Mouse (Mus musculus) lung, postnatal 0 days (tissue): Measurements from ENCODE around the gene Pi16. TPM values are rescaled to one million over a fixed set of nuclear protein-coding genes. Genes with fewer than 3 reads are reported as not detected.

ENCODE experiments used
- ATAC-seq: fragments of 200-750 bp; cut with Nextera tagmentation; 2 replicates; pipeline ENCODE4 v1.8.0; 2017; ENCODE audit warnings: moderate library complexity
- DNase-seq: peaks from one replicate; pipeline ENCODE4 v3.0.0-alpha.2; 2016; ENCODE audit warnings: low spot score
- H3K27ac ChIP-seq: fragments of 300-500 bp; sonication (generic); 2 replicates; pipeline ENCODE4 v1.5.1; 2014; ENCODE audit warnings: antibody characterized with exemption, mild to moderate bottlenecking, low read length, mixed read lengths
- H3K27me3 ChIP-seq: fragments of 300-500 bp; sonication (generic); replicated peaks from 2 replicates; pipeline ENCODE4 v1.6.1; 2014; ENCODE audit warnings: low read length, mixed read lengths; ENCODE audit not compliant: insufficient read depth
- H3K36me3 ChIP-seq: fragments of 300-500 bp; sonication (generic); 2 replicates; pipeline ENCODE4 v1.6.1; 2014; ENCODE audit warnings: low read length, mixed read lengths; ENCODE audit not compliant: insufficient read depth
- H3K4me1 ChIP-seq: fragments of 300-500 bp; sonication (generic); 2 replicates; pipeline ENCODE4 v1.6.1; 2014; ENCODE audit warnings: antibody characterized with exemption, low read depth, low read length, mixed read lengths; ENCODE audit not compliant: insufficient read depth
- H3K4me2 ChIP-seq: fragments of 300-500 bp; sonication (generic); replicated peaks from 2 replicates; pipeline ENCODE4 v1.6.1; 2014; ENCODE audit warnings: low read depth, mild to moderate bottlenecking, low read length, moderate library complexity, mixed read lengths
- H3K4me3 ChIP-seq: fragments of 300-500 bp; sonication (generic); 2 replicates; pipeline ENCODE4 v1.5.1; 2014; ENCODE audit warnings: low read depth, low read length
- H3K9ac ChIP-seq: fragments of 300-500 bp; sonication (generic); replicated peaks from 2 replicates; pipeline ENCODE4 v1.6.1; 2014; ENCODE audit warnings: low read depth, mild to moderate bottlenecking
- H3K9me3 ChIP-seq: fragments of 300-500 bp; sonication (generic); 2 replicates; pipeline ENCODE4 v1.6.1; 2016; ENCODE audit warnings: low read length, mixed read lengths
- CTCF ChIP-seq: IDR thresholded peaks from 2 replicates; pipeline ENCODE4 v1.5.1; 2016; ENCODE audit warnings: antibody characterized with exemption, mild to moderate bottlenecking
- EP300 ChIP-seq: IDR thresholded peaks from 2 replicates; pipeline ENCODE4 v1.6.1; 2016; ENCODE audit warnings: antibody characterized with exemption, mild to moderate bottlenecking, control low read depth
- WGBS: fragments of 180-500 bp; shearing (Covaris S2); extraction: QIAGEN DNeasy Blood & Tissue Kit; methylation state at CpG from one replicate; pipeline ENCODE4 v1.1.7; 2014; 5-methylcytosine and 5-hydroxymethylcytosine counted together
- polyA plus RNA-seq: library from polyadenylated mRNA; unstranded; fragments of >200 nt; fragmentation: Nextera tagmentation; extraction: Ambion mirVana; gene quantifications from 2 replicates; pipeline ENCODE4 v1.2.1, GENCODE M21; 2015

Gene Pi16
- polyA plus RNA-seq, 1 experiment from 2014 or later, result 2.8 TPM

DNA sequence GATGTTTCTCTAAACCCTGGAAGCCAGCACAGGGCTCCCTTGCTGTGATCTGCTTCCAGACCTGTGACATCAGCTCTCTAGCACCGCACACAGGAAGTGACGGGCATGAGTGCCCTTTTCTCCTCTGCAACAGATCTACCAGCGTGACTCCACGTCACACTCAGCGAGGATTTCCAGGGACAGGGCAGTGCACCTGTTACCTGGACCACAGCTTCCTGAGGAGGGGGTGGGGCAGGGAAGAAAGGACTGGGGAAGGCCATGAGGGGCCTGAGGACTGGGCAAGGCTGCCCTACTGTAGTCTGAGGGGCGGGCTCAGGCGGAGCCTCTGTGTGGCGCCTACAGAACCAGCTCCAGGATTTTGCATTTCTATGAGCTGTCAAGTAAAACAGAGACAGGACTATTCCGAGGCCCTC is 24.1 kb downstream of the Pi16 start:
- peak overlapping the region; percentile 92 for H3K27ac ChIP-seq
- H3K36me3 ChIP-seq, result peaks cover 20% of the 10 kb centered on the region
- H3K9me3 ChIP-seq, result no peaks in the 10 kb centered on the region
- no peak overlapping the region for H3K4me3 ChIP-seq
- peak; percentile 65 for ATAC-seq
- no peaks in the 10 kb centered on the region for H3K27me3 ChIP-seq
- peak overlapping the region; percentile 43 for H3K4me2 ChIP-seq
- WGBS, result 12% methylated on average over 9 of the region's 9 CpGs
- peak; percentile 90 for DNase-seq
- peaks cover 25% of the 10 kb centered on the region for H3K4me1 ChIP-seq
- no peak overlapping the region for H3K9ac ChIP-seq
- TF ChIP-seq EP300 (no peak; the same call in 1 of the 2 replicates), CTCF (peak; percentile 54)

DNA sequence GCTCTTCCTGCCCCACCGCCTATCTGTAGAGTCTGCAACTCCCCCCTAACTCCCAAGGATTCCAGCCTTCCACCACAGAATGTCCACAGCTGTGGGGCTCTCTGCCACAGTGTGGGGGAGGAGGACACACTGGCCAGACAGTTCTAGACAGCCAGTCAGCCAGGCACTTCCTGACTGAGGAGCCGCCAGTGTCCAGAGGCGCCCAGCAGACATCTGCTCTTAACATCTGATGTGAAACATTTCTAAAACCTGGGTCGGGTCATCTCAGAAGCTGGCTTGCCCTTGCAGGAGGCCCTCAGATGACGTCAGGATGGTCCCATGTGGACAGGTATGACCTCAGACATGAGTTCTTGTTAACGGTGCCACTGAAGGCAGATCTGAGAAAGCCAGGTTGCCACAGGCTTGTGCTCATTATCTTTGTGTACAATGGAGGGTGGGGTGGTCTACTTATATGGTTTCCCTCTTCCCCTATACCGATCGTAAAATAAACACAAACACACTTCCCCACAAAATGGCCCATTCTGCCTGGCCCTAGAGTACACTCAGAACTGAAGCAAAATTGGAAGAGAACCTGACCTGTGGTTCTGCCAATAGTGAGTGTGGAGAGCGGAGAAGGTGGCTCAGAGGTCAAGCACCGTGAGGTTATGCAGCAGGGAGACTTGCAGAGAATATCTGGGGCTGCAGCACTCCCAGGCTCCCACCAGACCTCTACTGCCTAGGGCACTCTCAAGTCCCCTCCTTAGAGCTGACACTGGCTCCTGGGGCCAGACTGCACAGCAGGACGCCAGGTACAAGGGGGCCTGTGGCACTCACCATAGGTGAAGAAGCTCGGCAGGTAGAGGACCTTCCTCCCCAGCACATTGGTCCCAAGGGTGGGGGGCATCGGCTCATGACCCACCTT is 24.8 kb downstream of the Pi16 start:
- Histone ChIP-seq H3K4me2 (peak overlapping the region; percentile 43), H3K27ac (peak overlapping the region; percentile 92), H3K36me3 (peaks cover 18% of the 10 kb centered on the region; the same call in 1 of the 2 replicates), H3K27me3 (no peaks in the 10 kb centered on the region), H3K4me3 (no peak overlapping the region), H3K4me1 (peaks cover 25% of the 10 kb centered on the region), H3K9ac (no peak overlapping the region), H3K9me3 (no peaks in the 10 kb centered on the region)
- TF ChIP-seq CTCF, result no peak; the same call in 1 of the 2 replicates
- TF ChIP-seq EP300, result peak; percentile 65; the same call in 1 of the 2 replicates
- ATAC-seq (peak; percentile 83), DNase-seq (peak; percentile 92)
- 27% methylated on average over 13 of the region's 13 CpGs for WGBS

DNA sequence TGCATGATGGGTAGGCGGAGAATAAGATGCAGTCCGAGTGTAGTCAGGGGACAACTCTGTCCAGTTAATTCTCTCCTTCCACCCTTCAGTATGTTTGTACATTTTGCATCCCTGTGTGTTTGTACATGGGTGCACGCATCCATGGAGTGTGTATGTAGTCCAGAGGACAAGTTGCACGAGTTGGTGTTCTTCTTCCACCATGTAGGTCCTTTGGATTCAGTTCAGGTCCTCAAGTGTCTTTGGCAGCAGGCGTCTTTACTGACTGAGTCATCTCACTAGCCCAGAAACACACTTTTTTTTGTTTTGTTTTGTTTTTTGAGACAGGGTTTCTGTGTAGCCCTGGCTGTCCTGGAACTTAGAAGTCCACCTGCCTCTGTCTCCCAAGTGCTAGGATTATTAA is 25.8 kb downstream of the Pi16 start:
- Histone ChIP-seq H3K9me3 (no peaks in the 10 kb centered on the region), H3K27me3 (no peaks in the 10 kb centered on the region), H3K36me3 (peaks cover 12% of the 10 kb centered on the region; the same call in 1 of the 2 replicates), H3K9ac (no peak overlapping the region), H3K27ac (no peak overlapping the region), H3K4me2 (no peak overlapping the region), H3K4me3 (no peak overlapping the region), H3K4me1 (peaks cover 27% of the 10 kb centered on the region)
- no peak for ATAC-seq
- WGBS, result 66% methylated on average over 5 of the region's 5 CpGs
- TF ChIP-seq CTCF, result no peak
- no peak for TF ChIP-seq EP300
- DNase-seq, result peak; percentile 37

DNA sequence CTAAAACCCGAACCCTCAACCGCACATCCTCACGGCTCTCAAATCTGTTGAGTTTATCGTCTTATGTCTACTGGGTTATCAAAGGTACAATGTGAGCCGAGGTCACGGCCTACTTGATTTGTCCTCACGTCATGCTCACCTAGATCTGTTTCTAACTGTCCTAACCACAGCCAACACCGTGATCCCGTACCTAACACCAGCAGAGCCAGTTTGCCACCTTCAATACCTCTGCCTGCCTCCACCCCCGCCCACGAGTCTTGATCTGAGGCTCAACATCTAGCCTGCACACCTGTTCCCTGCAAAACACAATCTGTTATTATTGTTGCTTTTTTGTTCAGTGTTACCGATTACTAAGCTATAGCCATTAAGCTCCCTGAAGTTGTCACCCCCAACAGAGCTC is 27.8 kb downstream of the Pi16 start:
- no peaks in the 10 kb centered on the region for H3K27me3 ChIP-seq
- H3K9me3 ChIP-seq, result no peaks in the 10 kb centered on the region
- no peak for DNase-seq
- peaks cover 4% of the 10 kb centered on the region; the same call in 1 of the 2 replicates for H3K36me3 ChIP-seq
- H3K4me3 ChIP-seq, result no peak overlapping the region
- H3K9ac ChIP-seq, result no peak overlapping the region
- H3K4me2 ChIP-seq, result peak overlapping the region; percentile 76; the same call in 1 of the 2 replicates
- no peak for ATAC-seq
- WGBS, result 83% methylated on average over 12 of the region's 12 CpGs
- no peak overlapping the region for H3K27ac ChIP-seq
- peaks cover 32% of the 10 kb centered on the region for H3K4me1 ChIP-seq
- no peak for TF ChIP-seq EP300
- no peak for TF ChIP-seq CTCF

DNA sequence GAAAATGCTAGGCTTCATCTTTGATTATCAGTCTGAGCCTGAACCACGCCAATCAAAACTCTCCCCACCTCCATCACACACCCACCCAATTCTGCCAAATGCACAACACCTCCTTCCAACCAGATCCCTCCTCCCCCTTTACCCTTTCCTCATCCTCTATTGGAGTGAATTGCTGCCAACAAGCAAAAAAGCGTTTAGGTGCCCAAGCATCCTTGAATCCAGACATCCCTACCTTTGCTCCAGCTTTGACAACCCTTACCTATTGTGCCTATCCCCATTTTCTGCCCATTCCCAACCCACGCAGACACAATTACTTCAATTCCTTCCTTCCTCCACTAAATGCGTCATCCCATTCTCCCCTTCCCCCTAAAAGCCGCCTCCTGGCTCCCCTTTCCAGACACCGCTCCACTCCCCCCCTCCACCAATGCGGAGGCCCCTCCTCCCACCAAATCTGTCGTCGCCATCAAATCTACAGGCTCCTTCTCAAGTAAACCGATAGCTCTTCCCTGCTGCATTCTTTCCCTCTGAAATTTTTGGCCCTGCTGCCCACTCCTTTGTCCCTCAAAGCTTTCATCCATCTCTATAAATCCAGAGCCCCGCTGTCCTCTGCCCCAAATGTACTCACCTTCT is 29.1 kb downstream of the Pi16 start:
- Histone ChIP-seq H3K4me2 (peak overlapping the region; percentile 76), H3K4me3 (peak overlapping the region; percentile 94), H3K27ac (peak overlapping the region; percentile 96), H3K27me3 (no peaks in the 10 kb centered on the region), H3K36me3 (peaks cover 4% of the 10 kb centered on the region; the same call in 1 of the 2 replicates), H3K9ac (peak overlapping the region; percentile 88), H3K9me3 (no peaks in the 10 kb centered on the region), H3K4me1 (peaks cover 20% of the 10 kb centered on the region)
- no peak for TF ChIP-seq CTCF
- no peak for ATAC-seq
- DNase-seq, result peak; percentile 71
- 2% methylated on average over 11 of the region's 11 CpGs for WGBS

DNA sequence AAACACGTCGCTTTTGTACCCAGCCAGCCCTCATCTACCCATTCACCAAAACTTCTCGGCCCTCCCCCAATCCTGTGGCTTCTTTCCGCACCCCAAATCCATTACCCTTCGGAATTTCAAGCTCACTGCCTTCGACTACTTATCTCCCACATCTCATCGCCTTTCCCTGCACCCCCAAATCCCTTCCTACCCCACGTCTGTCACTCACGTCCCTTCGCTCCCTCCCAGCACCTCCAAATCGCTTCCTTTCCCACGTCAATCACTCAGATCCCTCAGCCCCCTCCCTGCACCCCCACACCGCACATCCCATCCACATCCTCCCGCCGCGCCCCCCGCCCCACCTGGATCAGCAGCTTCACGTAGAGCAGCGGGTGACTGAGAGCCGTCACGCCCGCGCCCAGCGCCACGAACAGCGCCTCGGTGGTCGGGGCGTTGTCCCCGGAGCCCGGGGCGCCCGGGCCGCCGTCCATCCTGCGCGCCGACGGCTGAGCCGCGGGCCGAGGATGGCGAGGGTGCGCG is 29.7 kb downstream of the Pi16 start:
- H3K27ac ChIP-seq, result peak overlapping the region; percentile 96
- H3K36me3 ChIP-seq, result peaks cover 4% of the 10 kb centered on the region; the same call in 1 of the 2 replicates
- peak overlapping the region; percentile 76 for H3K4me2 ChIP-seq
- under 1% methylated on average over 32 of the region's 45 CpGs for WGBS
- peaks cover 14% of the 10 kb centered on the region for H3K4me1 ChIP-seq
- no peaks in the 10 kb centered on the region for H3K9me3 ChIP-seq
- ATAC-seq (peak; percentile 6), DNase-seq (peak; percentile 49)
- peak overlapping the region; percentile 88 for H3K9ac ChIP-seq
- peak overlapping the region; percentile 94 for H3K4me3 ChIP-seq
- H3K27me3 ChIP-seq, result no peaks in the 10 kb centered on the region
- no peak; the same call in 1 of the 2 replicates for TF ChIP-seq EP300
